Mouse (Mus musculus): Measurements from ENCODE around the gene Rab20.

DNA sequence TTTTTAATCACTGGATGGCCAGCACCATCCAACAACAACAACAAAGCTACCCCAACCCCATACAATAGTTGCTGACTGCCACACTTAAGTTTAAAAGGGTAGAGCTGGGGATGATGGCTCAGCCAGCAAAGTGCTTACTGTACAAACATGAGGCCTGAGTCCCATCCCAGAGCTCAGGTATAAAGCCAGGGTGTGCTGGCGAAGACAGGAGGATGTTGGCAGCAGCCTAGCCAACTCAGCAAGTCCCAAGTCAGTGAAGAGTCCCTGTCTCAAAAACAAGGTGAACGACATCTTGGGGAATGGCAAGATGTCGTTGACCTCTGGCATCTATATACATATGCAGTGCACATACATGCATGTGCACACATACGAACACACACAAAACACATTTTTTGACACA, 15.9 kb downstream of the Rab20 start:
- no peak for TF ChIP-seq CTCF (IDR thresholded peaks at IDR 0.05; ENCODE audit: low read depth, low read length)
- no peak for TF ChIP-seq POLR2A (IDR thresholded peaks at IDR 0.05; ENCODE audit: extremely low read depth, insufficient read depth, low read length)

Data from liver, adult 2 months (tissue).